Mouse (Mus musculus) kidney, embryonic 14.5 days (tissue): ENCODE measurements around the gene Urgcp. TPM values are rescaled to one million over a fixed set of nuclear protein-coding genes. Genes with fewer than 3 reads are reported as not detected.

Source experiments
- ATAC-seq: fragments of 200-750 bp; cut with Nextera tagmentation; 2 replicates; pipeline ENCODE4 v1.8.0; 2017; ENCODE audit warnings: moderate number of reproducible peaks, mild to moderate bottlenecking, moderate TSS enrichment, moderate library complexity; ENCODE audit not compliant: low FRiP score, low TSS enrichment
- H3K27ac ChIP-seq: fragments of 300-500 bp; sonication (generic); 2 replicates; pipeline ENCODE4 v1.5.1; 2014; ENCODE audit warnings: low read depth, mild to moderate bottlenecking, low read length, moderate library complexity, mixed read lengths
- H3K27me3 ChIP-seq: fragments of 300-500 bp; sonication (generic); 2 replicates; pipeline ENCODE4 v1.6.1; 2014; ENCODE audit warnings: mild to moderate bottlenecking, low read length; ENCODE audit not compliant: control insufficient read depth, insufficient read depth
- H3K36me3 ChIP-seq: fragments of 300-500 bp; sonication (generic); 2 replicates; pipeline ENCODE4 v1.6.1; 2014; ENCODE audit warnings: low read length, mixed read lengths; ENCODE audit not compliant: control insufficient read depth, insufficient read depth
- H3K4me1 ChIP-seq: fragments of 300-500 bp; sonication (generic); 2 replicates; pipeline ENCODE4 v1.6.1; 2014; ENCODE audit warnings: low read length, mixed read lengths; ENCODE audit not compliant: control insufficient read depth, insufficient read depth
- H3K4me2 ChIP-seq: fragments of 300-500 bp; sonication (generic); replicated peaks from 2 replicates; pipeline ENCODE4 v1.6.1; 2014; ENCODE audit warnings: low read depth, mild to moderate bottlenecking, low read length
- H3K4me3 ChIP-seq: fragments of 300-500 bp; sonication (generic); 2 replicates; pipeline ENCODE4 v1.5.1; 2014; ENCODE audit warnings: mild to moderate bottlenecking, low read length
- H3K9ac ChIP-seq: fragments of 300-500 bp; sonication (generic); 2 replicates; pipeline ENCODE4 v1.6.1; 2014; ENCODE audit warnings: low read depth, mild to moderate bottlenecking, low read length, moderate library complexity
- H3K9me3 ChIP-seq: fragments of 300-500 bp; sonication (generic); 2 replicates; pipeline ENCODE4 v1.6.1; 2016; ENCODE audit warnings: low read length; ENCODE audit not compliant: control insufficient read depth
- WGBS: fragments of 180-500 bp; shearing (Covaris S2); extraction: QIAGEN DNeasy Blood & Tissue Kit; methylation state at CpG from one replicate; pipeline ENCODE4 v1.1.7; 2014; 5-methylcytosine and 5-hydroxymethylcytosine counted together
- polyA plus RNA-seq: library from polyadenylated mRNA; unstranded; fragments of >200 nt; fragmentation: Nextera tagmentation; extraction: Ambion mirVana; gene quantifications from 2 replicates; pipeline ENCODE4 v1.2.1, GENCODE M21; 2014

The Urgcp gene
- polyA plus RNA-seq, 1 experiment from 2014 or later, result 15.1 TPM

GRCm38 (mm10) chr11:5700808-5701207 lies 61.4 kb downstream of the Urgcp start:
- H3K9ac ChIP-seq, result no peak overlapping the region
- H3K27me3 ChIP-seq, result no peaks in the 10 kb centered on the region
- H3K36me3 ChIP-seq, result peaks cover 19% of the 10 kb centered on the region
- ATAC-seq, result no peak
- no peak overlapping the region for H3K27ac ChIP-seq
- H3K9me3 ChIP-seq, result no peaks in the 10 kb centered on the region
- H3K4me3 ChIP-seq, result no peak overlapping the region
- peaks cover 1% of the 10 kb centered on the region; the same call in 1 of the 2 replicates for H3K4me1 ChIP-seq
- 86% methylated on average over 7 of the region's 7 CpGs for WGBS
- H3K4me2 ChIP-seq, result no peak overlapping the region

GRCm38 (mm10) chr11:5691775-5692174 lies 70.4 kb downstream of the Urgcp start:
- Histone ChIP-seq H3K9ac (no peak overlapping the region), H3K27me3 (no peaks in the 10 kb centered on the region), H3K27ac (no peak overlapping the region), H3K9me3 (peaks cover 2% of the 10 kb centered on the region; the same call in 1 of the 2 replicates), H3K4me3 (no peak overlapping the region), H3K4me1 (no peaks in the 10 kb centered on the region), H3K4me2 (no peak overlapping the region), H3K36me3 (no peaks in the 10 kb centered on the region)
- ATAC-seq, result no peak
- 34% methylated on average over 7 of the region's 7 CpGs for WGBS

- no peaks in the 10 kb centered on the region for H3K9me3 ChIP-seq
- H3K4me3 ChIP-seq, result no peak overlapping the region
- WGBS, result 36% methylated on average over 7 of the region's 7 CpGs
- no peaks in the 10 kb centered on the region for H3K4me1 ChIP-seq
- H3K9ac ChIP-seq, result no peak overlapping the region
- H3K4me2 ChIP-seq, result no peak overlapping the region
- H3K36me3 ChIP-seq, result no peaks in the 10 kb centered on the region
- no peak for ATAC-seq
- H3K27me3 ChIP-seq, result no peaks in the 10 kb centered on the region
- no peak overlapping the region for H3K27ac ChIP-seq
These were observed 77.9 kb downstream of the Urgcp start for GRCm38 (mm10) chr11:5684283-5684682.

- Histone ChIP-seq H3K27me3 (no peaks in the 10 kb centered on the region), H3K9ac (no peak overlapping the region), H3K4me3 (no peak overlapping the region), H3K4me2 (no peak overlapping the region), H3K27ac (no peak overlapping the region), H3K9me3 (no peaks in the 10 kb centered on the region), H3K36me3 (no peaks in the 10 kb centered on the region), H3K4me1 (no peaks in the 10 kb centered on the region)
- ATAC-seq, result no peak
- WGBS, result 67% methylated on average over 6 of the region's 6 CpGs
These were observed 79.6 kb downstream of the Urgcp start for GRCm38 (mm10) chr11:5682541-5682940.

Other genes starting within 250 kb of the Urgcp start
- gene Xbp1, start 241.7 kb downstream of the Urgcp start, polyA plus RNA-seq, result 141 and 174 TPM in 2 replicates
- gene Ccdc117, start 220.2 kb downstream of the Urgcp start, polyA plus RNA-seq, result 11.1 and 21.3 TPM in 2 replicates
- not detected in 2 replicates for gene Ankrd36, start 192.7 kb downstream of the Urgcp start, polyA plus RNA-seq
- gene Mrps24, start 46.7 kb downstream of the Urgcp start, polyA plus RNA-seq, result 206 and 264 TPM in 2 replicates
- gene Dbnl, start 26.1 kb upstream of the Urgcp start, polyA plus RNA-seq, result 93.7 and 113 TPM in 2 replicates
- 3.3 and 4.4 TPM in 2 replicates for gene Pgam2, start 41.4 kb upstream of the Urgcp start, polyA plus RNA-seq
- 6.6 and 9.1 TPM in 2 replicates for gene Polm, start 75.6 kb upstream of the Urgcp start, polyA plus RNA-seq
- gene Aebp1, start 99.6 kb upstream of the Urgcp start, polyA plus RNA-seq, result 16.7 and 30.7 TPM in 2 replicates
- gene Pold2, start 115.9 kb upstream of the Urgcp start, polyA plus RNA-seq, result 116 and 128 TPM in 2 replicates
- 1.5 and 2.4 TPM in 2 replicates for gene Myl7, start 136.4 kb upstream of the Urgcp start, polyA plus RNA-seq
- gene Gck, start 187.7 kb upstream of the Urgcp start, polyA plus RNA-seq, result 1.5 and 2.0 TPM in 2 replicates
- gene Ykt6, start 193.3 kb upstream of the Urgcp start, polyA plus RNA-seq, result 23.1 and 34.4 TPM in 2 replicates